Mouse (Mus musculus): ENCODE measurements around the gene Hdlbp.
"Not testable (repeated sequence)": the region's sequence is repeated elsewhere in the genome, so short reads cannot be mapped to it uniquely, and the experiment has no call there.

Gene Hdlbp

DNA sequence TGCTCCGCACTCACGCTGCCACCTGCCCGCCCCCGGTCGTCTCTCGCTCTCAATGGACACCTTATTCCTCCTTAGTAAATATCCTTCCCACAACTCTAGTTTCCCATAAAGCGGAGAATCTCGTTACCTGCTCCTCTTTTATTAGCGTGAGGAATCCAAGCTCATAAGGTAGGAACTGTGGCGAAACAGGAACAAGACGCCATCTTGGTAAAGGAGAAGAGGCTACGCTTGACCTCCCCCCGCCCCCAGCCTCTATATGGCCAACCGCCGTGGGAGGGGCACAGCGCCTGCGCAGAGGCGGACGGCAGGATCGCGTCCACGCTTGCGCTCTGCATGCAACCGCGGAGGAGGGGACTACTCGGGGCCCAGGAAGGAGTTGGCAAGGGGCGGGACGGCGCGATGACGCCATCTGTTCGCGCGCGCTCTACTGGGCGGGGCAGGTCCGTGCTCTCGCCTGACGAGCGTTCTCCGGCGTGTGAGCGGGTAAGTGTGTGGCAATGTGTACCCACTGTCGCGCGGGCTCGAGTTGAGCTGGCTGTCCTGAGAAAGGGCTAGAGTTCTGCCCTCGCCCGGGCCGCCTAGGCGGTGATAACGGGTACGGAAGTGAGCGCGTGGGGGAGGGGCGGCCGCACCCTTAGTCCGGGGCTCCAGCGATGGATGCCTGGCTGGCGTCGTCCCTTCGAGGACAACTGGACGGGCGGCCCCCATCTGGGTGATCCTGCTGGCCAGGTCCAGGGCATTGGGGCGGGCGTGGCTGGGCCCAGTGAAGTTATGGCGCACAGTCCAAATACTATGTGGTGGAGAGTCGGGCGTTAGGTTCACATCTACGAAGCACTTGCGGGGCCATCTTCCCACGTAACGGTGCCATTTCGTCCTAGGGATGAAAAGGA lies at the start of gene Hdlbp:
TSS of gene Hdlbp (minus strand) at position 230 of the 890 bp plus-strand sequence.
- peak; percentile 99 for DNase-seq

DNA sequence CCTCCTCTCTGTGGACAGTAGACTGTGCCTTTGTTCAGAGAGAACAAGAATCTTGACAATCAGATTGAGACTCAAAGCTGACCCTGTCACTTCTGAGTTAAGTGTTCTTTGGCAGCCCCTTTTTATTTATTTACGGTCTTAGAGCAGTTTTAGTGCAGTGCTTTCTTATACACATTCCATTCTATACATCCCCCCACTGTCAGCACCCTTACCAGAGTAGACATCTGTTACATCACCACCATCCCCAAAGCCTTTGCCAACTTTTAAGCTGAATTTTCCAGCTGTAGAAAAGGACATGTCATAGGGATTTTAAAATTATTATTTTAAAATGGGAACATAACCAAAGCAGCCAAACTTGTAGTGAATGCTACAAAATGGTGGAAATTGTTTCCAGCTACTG lies 43.7 kb upstream of the Hdlbp start:
- no peak for DNase-seq

GRCm38 (mm10) chr1:93521491-93521890 lies 42.9 kb upstream of the Hdlbp start:
- DNase-seq: peak; percentile 22 to 35

- DNase-seq: no peak
These were observed 34.6 kb upstream of the Hdlbp start for GRCm38 (mm10) chr1:93513221-93513620.

DNA sequence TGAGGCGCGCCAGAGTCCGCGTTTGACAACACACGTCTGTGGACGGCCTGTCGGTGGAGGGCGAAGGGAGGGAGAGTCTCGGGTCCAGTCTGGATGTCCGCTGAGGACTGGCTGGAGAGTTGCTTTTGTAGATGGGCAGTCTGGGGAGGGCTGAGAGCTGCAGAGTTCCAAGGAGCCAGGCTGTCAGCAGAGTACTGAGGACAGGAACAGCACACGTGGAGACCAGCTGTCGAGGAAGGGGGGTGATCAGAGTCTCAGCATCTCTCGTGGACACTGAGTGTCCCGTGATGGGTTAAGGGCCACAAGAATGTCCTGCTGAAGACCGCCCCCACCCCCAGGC lies 33.7 kb upstream of the Hdlbp start:
- peak in 1 of 2 experiments; percentile 39 for DNase-seq

- DNase-seq: peak; percentile 98 to 99
These were observed 33.2 kb upstream of the Hdlbp start, which contains the start of gene Farp2 for GRCm38 (mm10) chr1:93511585-93512350. Gene Farp2, plus strand, starts transcription at chr1:93512079.

- peak in 1 of 2 experiments; percentile 30 for DNase-seq
These were observed 30.0 kb upstream of the Hdlbp start for GRCm38 (mm10) chr1:93508576-93508975.

DNA sequence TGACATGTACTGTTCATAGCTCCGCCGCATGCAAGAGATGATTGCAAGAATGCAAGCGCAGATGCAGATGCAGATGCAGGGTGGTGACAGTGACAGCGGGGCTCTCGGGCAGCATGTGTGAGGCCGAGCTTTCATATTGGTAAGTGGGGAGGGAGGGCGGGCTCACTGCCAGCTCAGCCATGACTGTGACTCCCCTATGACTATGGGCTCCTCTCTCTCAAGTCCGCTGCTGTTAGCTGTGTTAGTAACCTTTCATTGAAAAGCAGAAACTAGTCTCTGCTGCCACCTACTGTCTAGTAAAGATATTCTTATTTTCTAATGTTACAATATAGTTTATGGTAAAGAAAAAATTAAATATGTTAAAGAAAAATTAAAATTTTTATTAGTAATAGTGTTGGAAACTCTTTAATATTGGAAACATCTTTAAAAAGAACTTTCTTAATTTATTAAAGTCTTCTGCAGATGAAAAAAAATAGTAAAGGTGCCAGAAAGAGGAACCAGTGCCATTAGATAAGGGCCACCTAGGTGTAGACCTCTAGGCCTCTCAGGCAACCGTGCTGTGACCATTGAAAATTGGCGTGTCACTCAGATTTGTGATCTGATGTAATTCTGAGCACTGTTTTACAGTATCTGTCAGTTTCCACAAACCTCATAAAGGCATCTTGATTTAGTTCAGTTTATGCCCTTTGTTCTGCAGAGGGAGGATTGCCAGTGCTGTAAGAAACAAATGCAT lies 28.5 kb upstream of the Hdlbp start:
- DNase-seq: peak in 1 of 2 experiments; percentile 39

DNA sequence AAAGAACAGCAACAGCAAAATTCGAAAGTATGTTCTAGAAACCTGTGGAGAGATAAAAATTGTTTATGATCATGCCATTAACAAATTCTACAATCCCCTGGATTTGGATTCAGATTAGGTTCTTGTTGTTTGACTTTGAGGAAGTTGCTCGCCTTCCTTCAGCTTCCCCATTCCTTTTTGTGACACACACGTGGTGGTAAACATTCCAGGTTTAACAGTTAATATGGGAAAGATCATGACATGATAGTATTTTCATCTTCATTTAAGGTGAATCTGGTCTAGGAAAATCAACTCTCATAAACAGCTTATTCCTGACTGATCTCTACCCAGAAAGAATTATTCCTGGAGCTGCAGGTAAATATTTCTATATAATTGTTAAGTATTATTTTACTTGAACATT lies 16.7 kb upstream of the Hdlbp start:
- DNase-seq: no peak

DNA sequence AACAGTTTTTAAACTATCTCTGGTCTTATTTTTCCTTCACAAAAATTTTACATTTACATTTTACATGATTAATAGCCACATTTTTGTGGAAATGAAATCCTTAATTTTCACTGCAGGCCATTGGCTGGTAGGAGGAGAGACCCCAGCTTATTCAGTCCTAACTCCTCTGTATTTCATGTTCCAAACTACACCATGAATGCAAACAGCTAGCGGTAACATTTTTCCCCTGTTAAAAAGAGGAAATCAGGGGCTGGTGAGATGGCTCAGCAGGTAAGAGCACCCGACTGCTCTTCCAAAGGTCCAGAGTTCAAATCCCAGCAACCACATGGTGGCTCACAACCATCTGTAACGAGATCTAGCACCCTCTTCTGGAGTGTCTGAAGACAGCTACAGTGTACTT lies 7.7 kb upstream of the Hdlbp start:
- not testable (repeated sequence) for DNase-seq

DNA sequence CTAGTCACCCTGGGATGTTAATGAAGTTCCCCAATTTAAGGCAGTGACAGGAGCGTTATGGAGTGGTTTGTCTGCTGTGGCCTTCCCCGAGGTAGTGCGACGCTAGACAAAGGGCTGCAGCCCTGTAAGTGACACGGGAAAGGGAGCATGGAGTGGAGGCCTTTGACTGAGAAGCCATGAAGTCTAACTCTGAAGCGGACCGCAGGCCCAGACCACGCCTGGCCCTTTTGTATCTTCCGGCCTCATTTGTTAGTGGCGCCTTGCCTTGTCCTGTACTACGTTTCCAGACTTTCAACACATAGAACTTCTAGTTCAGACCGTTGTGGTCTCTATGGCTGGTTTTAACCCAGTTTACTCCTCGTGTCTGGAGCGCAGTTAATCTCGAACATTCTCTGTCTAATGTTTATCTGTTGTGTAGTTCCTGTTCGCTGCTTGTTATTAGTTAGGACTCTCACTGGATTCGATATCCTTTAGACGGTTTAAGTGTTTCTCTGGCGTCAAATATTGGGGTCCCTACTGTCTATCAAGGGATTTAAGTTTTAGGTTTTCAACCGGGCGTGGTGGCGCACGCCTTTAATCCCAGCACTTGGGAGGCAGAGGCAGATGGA lies 965 bp upstream of the Hdlbp start:
- DNase-seq: peak; percentile 5 to 33

GRCm38 (mm10) chr1:93477758-93478585 lies 643 bp downstream of the Hdlbp start:
- peak; percentile 99 for DNase-seq

DNA sequence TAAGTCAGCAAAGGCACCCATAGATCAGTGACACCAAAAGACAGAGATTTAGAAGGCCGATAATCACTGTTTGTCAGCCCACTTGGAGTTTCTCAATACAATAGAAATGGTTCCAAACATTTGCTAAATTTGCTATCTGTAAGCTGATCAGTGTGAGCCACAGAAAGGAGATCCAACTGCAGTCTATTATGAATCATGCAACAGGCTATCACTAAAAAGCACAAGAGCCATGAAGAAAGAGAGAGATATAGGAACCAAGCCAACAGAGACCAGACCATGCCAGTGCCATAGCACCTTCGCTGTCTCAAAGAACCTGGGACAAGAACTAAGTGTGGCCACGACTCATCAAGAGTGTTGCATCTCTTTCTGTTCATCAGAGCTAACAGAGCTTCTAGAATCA lies 2.9 kb downstream of the Hdlbp start:
- DNase-seq: no peak

GRCm38 (mm10) chr1:93468626-93469025 lies 10.0 kb downstream of the Hdlbp start:
- DNase-seq: no peak

DNA sequence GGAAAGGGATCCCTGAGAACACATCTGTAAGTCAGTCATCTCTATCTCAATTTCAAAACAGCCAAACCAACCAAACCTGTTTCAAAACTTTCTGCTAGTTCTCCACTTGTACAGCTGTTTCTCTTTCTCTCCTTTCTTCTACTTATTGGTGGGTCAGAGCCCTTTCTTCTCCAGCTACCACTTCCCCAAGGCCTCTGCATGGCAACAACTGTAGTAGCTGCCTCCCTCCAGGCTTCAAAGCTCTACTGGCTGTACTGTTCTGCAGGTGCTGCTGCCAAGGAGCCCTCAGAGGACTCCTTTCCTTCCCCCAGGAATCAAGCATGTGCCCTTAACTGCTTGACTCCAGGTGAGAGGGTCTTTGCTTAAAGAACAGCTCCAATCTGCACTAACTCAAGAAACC lies 12.9 kb downstream of the Hdlbp start:
- DNase-seq: no peak

DNA sequence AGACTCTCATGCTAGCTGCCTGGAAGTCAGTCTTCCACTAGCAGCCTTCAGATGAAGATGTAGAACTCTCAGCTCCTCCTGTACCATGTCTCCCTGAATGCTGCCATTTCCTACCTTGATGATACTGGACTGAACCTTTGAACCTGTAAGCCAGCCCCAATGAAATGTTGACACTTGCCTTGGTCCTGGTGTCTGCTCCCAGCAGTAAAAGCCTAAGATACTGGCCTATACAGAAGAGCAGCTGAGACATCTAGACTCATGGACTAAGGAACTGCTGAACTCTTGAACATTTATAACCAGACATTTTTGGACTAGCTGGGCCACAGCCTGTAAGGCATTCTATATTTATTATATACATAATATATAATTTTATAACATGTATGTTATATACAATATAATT lies 13.5 kb downstream of the Hdlbp start:
- no peak for DNase-seq

GRCm38 (mm10) chr1:93459101-93459500 lies 19.5 kb downstream of the Hdlbp start:
- no peak for DNase-seq

- DNase-seq: no peak
These were observed 20.3 kb downstream of the Hdlbp start for GRCm38 (mm10) chr1:93458357-93458756.

DNA sequence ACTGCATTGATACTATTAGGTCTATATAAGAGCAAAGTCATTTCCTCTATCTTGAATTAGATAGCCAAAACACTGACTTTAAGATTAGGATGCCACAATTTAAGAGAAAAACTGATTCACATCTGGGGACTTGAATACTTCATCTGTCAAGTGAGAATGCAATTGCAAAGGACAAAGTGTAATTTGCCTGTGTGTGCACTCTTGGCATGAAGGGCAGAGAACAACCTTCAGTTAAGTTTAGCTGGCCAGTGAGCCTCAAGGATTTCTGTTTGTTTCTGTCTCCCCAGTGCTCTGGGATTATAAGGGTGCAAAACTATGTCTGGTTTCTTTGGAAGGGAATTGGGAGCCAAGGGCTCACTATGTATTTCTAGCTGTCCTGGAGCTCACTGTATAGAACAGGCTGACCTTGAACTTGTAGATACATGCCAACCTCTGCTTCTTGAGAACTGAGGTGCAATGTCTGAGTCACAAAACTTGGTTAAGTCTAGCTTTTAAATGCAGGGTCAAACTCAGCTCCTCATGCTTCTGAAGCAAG lies 24.8 kb downstream of the Hdlbp start:
- DNase-seq: peak; percentile 30 to 32

DNA sequence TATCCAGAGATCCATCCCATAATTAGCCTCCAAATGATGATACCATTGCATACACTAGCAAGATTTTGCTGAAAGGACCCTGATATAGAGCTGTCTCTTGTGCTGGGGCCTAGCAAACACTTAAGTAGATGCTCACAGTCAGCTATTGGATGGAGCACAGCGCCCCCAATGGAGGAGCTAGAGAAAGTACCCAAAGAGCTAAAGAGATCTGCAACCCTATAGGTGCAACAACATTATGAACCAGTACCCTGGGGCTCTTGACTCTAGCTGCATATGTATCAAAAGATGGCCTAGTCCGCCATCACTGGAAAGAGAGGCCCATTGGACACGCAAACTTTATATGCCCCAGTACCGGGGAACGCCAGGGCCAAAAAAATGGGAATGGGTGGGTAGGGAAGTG lies 28.5 kb downstream of the Hdlbp start:
- not testable (repeated sequence) for DNase-seq

- no peak for DNase-seq
These were observed 32.8 kb downstream of the Hdlbp start for GRCm38 (mm10) chr1:93445822-93446162.
